Mouse (Mus musculus) testis, adult 2 months (tissue): Measurements from ENCODE around the gene A630095N17Rik.

Experiments used
- CTCF ChIP-seq: fragments of 200-500 bp; IDR thresholded peaks from 2 replicates; pipeline ENCODE4 v1.5.1; 2012; ENCODE audit warnings: low read depth, mild to moderate bottlenecking, inconsistent platforms, low read length, moderate library complexity; ENCODE audit not compliant: control insufficient read depth, insufficient read depth, insufficient replicate concordance
- POLR2A ChIP-seq: fragments of 200-500 bp; IDR thresholded peaks from 2 replicates; pipeline ENCODE4 v1.6.1; 2012; ENCODE audit warnings: low read depth, mild to moderate bottlenecking, inconsistent platforms, low read length, moderate library complexity; ENCODE audit not compliant: control insufficient read depth

DNA sequence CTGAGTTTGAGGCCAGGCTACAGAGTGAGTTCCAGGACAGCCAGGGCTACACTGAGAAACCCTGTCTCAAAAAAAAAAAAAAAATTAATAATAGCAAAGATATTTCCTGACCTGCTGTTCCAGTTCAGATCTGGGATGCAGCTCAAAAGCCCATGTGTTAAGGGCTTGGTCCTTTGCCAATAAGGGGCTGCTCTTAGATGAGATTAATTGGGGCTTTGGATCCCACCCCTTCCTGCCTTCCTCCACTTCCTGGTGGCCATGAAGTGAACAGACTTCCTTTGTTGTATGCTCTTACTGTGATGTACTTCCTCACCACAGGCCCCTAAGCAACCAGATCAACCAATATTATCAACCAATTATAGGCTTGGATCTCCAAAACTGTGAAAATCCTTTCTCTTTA, 44.8 kb downstream of the A630095N17Rik start:
- TF ChIP-seq POLR2A, result no peak
- TF ChIP-seq CTCF, result no peak
